Mouse (Mus musculus) brain, embryonic 14.5 days (tissue): ENCODE results near the gene Aldh1l1.

Experiments used
- CTCF ChIP-seq: fragments of 200-500 bp; IDR thresholded peaks from 2 replicates; pipeline ENCODE4 v1.5.1; 2012; ENCODE audit warnings: inconsistent platforms, mild to moderate bottlenecking, moderate library complexity, borderline replicate concordance; ENCODE audit not compliant: insufficient read depth, insufficient read length; ENCODE audit errors: extremely low read depth
- POLR2A ChIP-seq: fragments of 200-500 bp; IDR thresholded peaks from 2 replicates; pipeline ENCODE4 v1.6.1; 2012; ENCODE audit warnings: mild to moderate bottlenecking, inconsistent platforms, borderline replicate concordance; ENCODE audit not compliant: poor library complexity, insufficient read depth, insufficient read length, severe bottlenecking; ENCODE audit errors: extremely low read depth

GRCm38 (mm10) chr6:90623456-90623836, 137.2 kb downstream of the Aldh1l1 start:
- TF ChIP-seq POLR2A: no peak
- TF ChIP-seq CTCF: no peak
